Mouse (Mus musculus): ENCODE measurements around the gene Nckap5l.

- TF ChIP-seq CTCF (IDR thresholded peaks at IDR 0.05; ENCODE audit: borderline replicate concordance, insufficient read depth, low read length) (no peak), POLR2A (IDR thresholded peaks at IDR 0.05; ENCODE audit: low read depth, low read length) (peak; percentile 93)
Observed at GRCm38 (mm10) chr15:99392486-99393385, 64.8 kb downstream of the Nckap5l start, which contains the start of gene Tmbim6.
